Mouse (Mus musculus) lung, adult 2 months (tissue): ENCODE results near the gene Noc4l.

Experiments used
- CTCF ChIP-seq: fragments of 200-500 bp; IDR thresholded peaks from 2 replicates; pipeline ENCODE4 v1.5.1; 2011; ENCODE audit warnings: mild to moderate bottlenecking, low read length, control low read depth; ENCODE audit not compliant: insufficient read depth
- POLR2A ChIP-seq: fragments of 200-500 bp; IDR thresholded peaks from 2 replicates; pipeline ENCODE4 v1.6.1; 2011; ENCODE audit warnings: low read depth, mild to moderate bottlenecking, control low read depth, low read length, borderline replicate concordance; ENCODE audit errors: extremely low read depth

GRCm38 (mm10) chr5:110629525-110630120, 23.6 kb downstream of the Noc4l start:
- TF ChIP-seq POLR2A, result no peak
- TF ChIP-seq CTCF, result no peak
